Mouse (Mus musculus) induced T-regulatory cell, adult 2 months (primary cell): ENCODE measurements around the gene Col11a2.
A peak's percentile ranks its signal among the peaks of the same experiment; 100 is the strongest.

Experiments
- DNase-seq: peaks from one replicate; pipeline ENCODE4 v3.0.0-alpha.2; 2012; ENCODE audit warnings: low read depth

Col11a2 gene

DNA sequence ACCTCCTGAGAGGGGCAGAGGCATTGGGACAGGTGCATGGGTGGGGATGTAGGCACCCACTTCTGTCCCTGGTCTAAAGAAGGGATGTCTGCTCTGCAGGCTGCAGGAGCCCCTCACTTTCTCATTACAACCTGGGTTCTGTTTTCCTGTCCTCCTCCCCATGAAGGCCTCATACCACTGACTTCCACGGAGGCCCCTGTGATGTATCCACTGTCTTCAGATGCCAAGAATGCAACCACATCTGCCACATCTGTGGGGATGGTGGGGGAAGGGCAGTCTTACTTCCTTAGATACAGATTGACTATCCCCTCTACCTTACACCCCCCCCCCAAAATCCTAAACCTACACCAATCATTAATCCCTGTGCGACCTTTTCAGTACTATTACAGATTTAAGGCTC is 13.0 kb upstream of the Col11a2 start:
- peak; percentile 55 for DNase-seq

DNA sequence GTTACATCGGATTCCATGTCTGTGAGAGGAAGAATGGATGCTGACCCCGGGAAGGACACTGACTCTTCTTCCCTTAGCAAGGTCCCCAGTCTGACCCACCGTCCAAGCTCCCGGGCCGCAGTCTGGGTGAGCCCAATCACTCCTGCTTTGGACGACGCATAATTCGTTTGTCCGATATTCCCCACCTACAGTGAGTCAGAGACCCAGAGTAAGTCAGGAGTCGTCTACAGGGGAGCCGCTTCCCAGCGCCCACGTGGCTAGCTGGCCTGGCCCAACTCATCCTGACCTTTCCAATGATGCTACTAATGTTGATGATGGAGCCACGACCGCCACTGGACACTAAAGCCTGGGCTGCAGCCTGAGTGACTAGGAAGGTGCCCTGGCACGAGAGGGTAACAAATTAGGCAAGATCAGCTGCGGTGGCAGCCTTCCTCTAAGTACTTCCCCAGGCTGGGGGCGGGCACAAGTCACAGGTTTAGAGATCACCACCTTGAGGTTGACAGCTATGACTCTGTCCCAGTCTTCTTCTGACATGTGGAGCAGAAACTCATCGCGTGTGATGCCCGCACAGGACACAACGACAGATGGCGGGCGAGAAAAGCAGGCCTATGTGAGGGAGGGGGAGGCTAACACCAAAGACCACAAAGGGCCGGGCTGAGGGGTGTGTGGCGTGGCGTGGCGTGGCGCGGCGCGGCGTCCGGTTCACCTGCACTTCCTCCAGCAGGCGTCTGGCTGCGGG is 12.2 kb upstream of the Col11a2 start:
- peak; percentile 92 for DNase-seq

- DNase-seq: peak; percentile 96
These were observed 11.5 kb upstream of the Col11a2 start, which contains the start of gene H2-Ke6 for GRCm38 (mm10) chr17:34027656-34028223. Gene H2-Ke6, minus strand, starts transcription at chr17:34028060.

DNA sequence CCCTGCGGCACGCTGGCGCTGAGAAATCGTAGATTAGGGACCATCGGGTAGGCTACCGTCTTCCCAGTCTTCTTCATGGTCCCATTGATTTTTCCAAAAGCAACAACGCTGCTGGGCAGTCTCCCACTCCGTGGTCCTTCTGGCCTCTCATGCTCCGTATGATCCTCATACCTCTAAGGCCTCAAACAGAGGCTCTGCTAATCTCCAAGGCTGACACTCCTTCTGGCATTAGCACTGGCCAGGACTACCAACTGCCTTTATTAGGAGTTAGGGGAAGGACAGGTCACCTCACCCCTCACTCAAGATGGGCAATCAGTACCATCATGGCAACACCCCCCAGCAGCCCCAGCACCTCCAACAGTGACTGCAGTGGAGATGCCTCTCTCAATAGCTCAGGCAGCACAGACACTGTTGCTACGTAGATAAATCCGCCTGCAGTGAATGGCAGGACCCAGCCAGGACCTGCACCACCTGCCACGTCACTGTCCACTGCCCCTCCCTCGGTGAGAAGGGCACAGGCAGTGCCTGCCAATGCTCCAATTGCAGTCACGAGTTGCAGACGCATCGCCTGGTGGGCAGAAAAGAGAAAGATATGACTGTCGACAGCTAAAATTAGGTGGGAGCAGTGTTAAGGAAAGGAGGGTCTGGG is 10.6 kb upstream of the Col11a2 start:
- DNase-seq: no peak

DNA sequence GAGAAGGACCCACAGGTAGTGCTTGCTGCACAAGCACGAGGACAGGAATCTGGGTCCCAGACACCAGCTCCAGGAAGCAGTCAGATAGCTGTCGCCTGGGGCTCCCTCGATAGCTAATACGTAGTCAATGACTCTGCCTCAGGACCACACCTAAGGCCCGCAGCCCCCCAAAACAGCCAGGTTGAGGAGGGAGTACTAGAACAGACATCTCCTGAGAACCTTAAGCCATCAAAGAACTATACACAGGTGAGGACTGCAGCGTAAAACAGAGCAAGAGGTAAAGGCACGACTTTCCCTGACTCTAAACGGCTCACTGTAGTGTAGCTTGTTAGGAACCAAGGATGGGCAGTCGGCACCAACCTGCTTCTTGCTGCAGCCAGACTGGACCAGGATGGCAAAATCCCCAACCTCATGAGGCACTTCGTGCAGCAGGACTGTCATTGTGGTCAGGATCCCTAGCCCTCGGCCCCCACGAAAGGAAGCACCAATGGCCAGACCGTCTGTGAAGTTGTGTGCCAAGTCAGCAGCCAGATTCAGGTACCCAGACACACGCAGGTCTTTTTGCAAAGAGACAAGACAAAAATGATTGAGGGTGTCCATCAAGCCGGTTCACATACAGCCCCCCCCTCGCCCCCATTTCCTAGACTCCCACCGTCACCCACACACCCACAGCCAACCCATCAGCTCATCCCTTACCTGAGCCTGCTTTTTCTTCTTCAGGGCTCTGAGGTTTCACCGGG is 9.9 kb upstream of the Col11a2 start:
- no peak for DNase-seq

GRCm38 (mm10) chr17:34029890-34030595 is 9.2 kb upstream of the Col11a2 start:
- DNase-seq: no peak

- DNase-seq: peak; percentile 31
These were observed 8.3 kb upstream of the Col11a2 start for GRCm38 (mm10) chr17:34030861-34031326.

DNA sequence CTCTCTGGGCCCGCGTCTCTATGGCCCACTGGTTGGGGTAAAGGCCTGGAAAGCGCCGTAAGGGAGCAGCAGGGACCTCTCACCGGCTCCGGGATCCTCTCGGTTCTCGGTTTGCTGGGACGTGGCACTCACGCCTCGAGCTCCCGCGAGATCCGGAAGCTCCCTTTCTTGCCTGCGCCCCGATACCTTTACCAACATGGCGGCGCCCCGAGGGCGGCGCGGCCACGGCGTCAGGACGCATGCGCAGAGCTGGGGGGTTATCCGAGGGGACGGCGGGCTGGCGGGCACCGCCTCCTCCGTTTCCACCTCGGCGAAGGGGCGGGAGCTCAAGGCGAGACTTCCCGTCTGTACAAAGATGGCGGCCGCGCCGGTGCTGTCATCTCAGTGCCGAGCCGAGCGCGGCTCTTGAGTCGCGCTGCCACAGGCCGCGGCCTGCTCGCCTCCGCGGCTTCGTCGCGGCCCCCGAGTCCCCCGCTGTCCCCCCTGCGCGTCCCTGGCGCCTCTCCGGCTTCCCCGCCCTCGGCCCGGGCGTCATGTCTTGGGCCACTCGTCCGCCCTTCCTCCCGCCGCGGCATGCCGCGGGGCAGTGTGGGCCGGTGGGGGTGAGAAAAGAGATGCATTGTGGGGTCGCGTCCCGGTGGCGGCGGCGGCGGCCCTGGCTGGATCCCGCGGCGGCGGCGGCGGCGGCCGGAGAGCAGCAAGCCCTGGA is 7.6 kb upstream of the Col11a2 start, which contains the start of the genes Slc39a7 and Rxrb:
Gene Slc39a7, minus strand, starts transcription at position 218 of the 709 bp plus-strand sequence.
Gene Rxrb, plus strand, starts transcription at position 348 of the 709 bp plus-strand sequence.
- DNase-seq: peak; percentile 99

DNA sequence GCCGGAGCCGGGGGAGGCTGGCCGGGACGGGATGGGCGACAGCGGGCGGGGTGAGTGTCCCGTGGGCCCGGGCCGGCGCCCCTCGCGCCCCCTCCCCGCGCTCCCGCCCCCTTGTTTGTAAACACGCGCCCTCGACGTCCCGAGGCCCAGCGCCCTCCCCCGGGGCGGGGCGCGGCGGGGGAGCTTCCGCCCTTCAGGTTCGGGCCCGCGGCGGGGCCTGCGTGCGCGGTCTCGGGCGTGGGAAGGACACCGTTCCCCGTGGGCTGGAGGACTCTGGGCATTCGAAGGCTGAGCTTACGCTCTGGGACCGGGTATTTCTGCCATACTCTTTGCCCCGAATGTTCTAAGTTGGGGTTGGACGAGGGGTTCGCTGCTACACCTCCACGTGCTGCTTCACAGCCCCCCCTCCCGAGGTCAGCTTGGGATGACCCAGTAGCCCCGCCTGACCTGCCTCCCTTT is 7.0 kb upstream of the Col11a2 start:
- DNase-seq: peak; percentile 88

- peak; percentile 45 for DNase-seq
These were observed 6.4 kb upstream of the Col11a2 start for GRCm38 (mm10) chr17:34032806-34033205.

DNA sequence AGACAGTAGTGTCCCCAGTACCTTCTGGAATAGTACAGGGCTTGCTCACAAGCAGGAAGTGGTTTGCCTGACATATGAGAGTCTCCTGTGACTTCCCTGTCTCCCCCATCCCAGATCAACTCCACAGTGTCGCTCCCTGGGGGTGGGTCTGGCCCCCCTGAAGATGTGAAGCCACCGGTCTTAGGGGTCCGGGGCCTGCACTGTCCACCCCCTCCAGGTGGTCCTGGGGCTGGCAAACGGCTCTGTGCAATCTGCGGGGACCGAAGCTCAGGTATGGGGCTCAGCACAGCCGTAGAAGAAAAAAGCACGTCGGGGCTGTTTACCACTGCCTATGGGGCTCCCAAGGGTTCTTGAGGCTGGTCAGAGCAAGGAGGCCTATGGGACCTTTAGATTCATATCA is 5.8 kb upstream of the Col11a2 start:
- no peak for DNase-seq

- peak; percentile 92 for DNase-seq
These were observed 5.2 kb upstream of the Col11a2 start for GRCm38 (mm10) chr17:34034064-34034463.

GRCm38 (mm10) chr17:34035517-34035916 is 3.7 kb upstream of the Col11a2 start:
- no peak for DNase-seq

DNA sequence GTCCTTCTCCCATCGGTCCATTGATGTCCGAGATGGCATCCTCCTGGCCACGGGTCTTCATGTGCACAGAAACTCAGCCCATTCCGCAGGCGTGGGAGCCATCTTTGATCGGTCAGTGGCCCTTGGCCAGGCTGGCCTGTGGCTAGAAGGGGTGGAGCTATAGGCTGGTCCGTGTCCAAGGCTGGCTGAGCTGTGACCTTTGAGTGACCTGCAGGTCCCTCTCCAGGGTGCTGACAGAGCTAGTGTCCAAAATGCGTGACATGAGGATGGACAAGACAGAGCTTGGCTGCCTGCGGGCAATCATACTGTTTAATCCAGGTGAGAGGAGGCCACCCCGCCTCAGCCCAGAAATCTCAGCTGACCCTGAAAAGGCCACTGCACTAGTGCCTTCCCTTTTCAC is 2.6 kb upstream of the Col11a2 start:
- DNase-seq: no peak

GRCm38 (mm10) chr17:34037241-34037640 is 2.0 kb upstream of the Col11a2 start:
- no peak for DNase-seq

GRCm38 (mm10) chr17:34038440-34038839 is 797 bp upstream of the Col11a2 start:
- no peak for DNase-seq

GRCm38 (mm10) chr17:34039562-34040450 is 569 bp downstream of the Col11a2 start:
- no peak for DNase-seq

GRCm38 (mm10) chr17:34045941-34046340 is 6.7 kb downstream of the Col11a2 start:
- no peak for DNase-seq

- DNase-seq: peak; percentile 54
These were observed 8.3 kb downstream of the Col11a2 start for GRCm38 (mm10) chr17:34047404-34048050.
